Mouse (Mus musculus) ES-Bruce4 (cell line): ENCODE results near the gene Serping1. TPM values are rescaled to one million over a fixed set of nuclear protein-coding genes. Genes with fewer than 3 reads are reported as not detected.
"Not testable (repeated sequence)": the region's sequence is repeated elsewhere in the genome, so short reads cannot be mapped to it uniquely, and the experiment has no call there.

Source experiments
- H3K27ac ChIP-seq: 2 replicates; pipeline ENCODE4 v1.5.1; 2012; ENCODE audit warnings: low read length, inconsistent platforms; ENCODE audit not compliant: insufficient read depth
- H3K27me3 ChIP-seq: 2 replicates; pipeline ENCODE4 v1.6.1; 2012; ENCODE audit warnings: mild to moderate bottlenecking, low read length, inconsistent platforms; ENCODE audit not compliant: control insufficient read depth, poor library complexity, insufficient read depth, severe bottlenecking
- H3K36me3 ChIP-seq: 2 replicates; pipeline ENCODE4 v1.6.1; 2012; ENCODE audit warnings: inconsistent platforms, mild to moderate bottlenecking, low read length, moderate library complexity; ENCODE audit not compliant: control insufficient read depth, poor library complexity, insufficient read depth, severe bottlenecking
- H3K4me1 ChIP-seq: one replicate; pipeline ENCODE4 v1.8.1; 2011; ENCODE audit warnings: low read length; ENCODE audit not compliant: control insufficient read depth, insufficient read depth
- H3K4me3 ChIP-seq: 2 replicates; pipeline ENCODE4 v1.5.1; 2011; ENCODE audit warnings: low read depth, mild to moderate bottlenecking, low read length
- H3K9ac ChIP-seq: 2 replicates; pipeline ENCODE4 v1.6.1; 2012; ENCODE audit warnings: low read depth, mild to moderate bottlenecking, inconsistent platforms; ENCODE audit not compliant: poor library complexity, severe bottlenecking
- H3K9me3 ChIP-seq: replicated peaks from 2 replicates; pipeline ENCODE4 v1.6.1; 2012; ENCODE audit warnings: mild to moderate bottlenecking, low read length, inconsistent platforms; ENCODE audit not compliant: control insufficient read depth, poor library complexity, insufficient read depth, severe bottlenecking
- CTCF ChIP-seq: IDR thresholded peaks from one replicate; pipeline ENCODE4 v1.8.1; 2011; ENCODE audit warnings: low read depth, low read length
- EP300 ChIP-seq: IDR thresholded peaks from 2 replicates; pipeline ENCODE4 v1.6.1; 2011; ENCODE audit warnings: low read depth, low read length; ENCODE audit not compliant: insufficient read depth
- POLR2A ChIP-seq: IDR thresholded peaks from one replicate; pipeline ENCODE4 v1.8.1; 2011; ENCODE audit warnings: low read length; ENCODE audit not compliant: insufficient read depth
- polyA plus RNA-seq: library from polyadenylated mRNA; stranded (reverse); fragments of >200 nt; gene quantifications from 2 replicates; pipeline ENCODE4 v1.2.4, GENCODE M21; 2011; ENCODE audit warnings: low read depth; ENCODE audit not compliant: missing spikeins, insufficient read depth, insufficient read length

Gene Serping1
- polyA plus RNA-seq, 1 experiment = 19.2 TPM

DNA sequence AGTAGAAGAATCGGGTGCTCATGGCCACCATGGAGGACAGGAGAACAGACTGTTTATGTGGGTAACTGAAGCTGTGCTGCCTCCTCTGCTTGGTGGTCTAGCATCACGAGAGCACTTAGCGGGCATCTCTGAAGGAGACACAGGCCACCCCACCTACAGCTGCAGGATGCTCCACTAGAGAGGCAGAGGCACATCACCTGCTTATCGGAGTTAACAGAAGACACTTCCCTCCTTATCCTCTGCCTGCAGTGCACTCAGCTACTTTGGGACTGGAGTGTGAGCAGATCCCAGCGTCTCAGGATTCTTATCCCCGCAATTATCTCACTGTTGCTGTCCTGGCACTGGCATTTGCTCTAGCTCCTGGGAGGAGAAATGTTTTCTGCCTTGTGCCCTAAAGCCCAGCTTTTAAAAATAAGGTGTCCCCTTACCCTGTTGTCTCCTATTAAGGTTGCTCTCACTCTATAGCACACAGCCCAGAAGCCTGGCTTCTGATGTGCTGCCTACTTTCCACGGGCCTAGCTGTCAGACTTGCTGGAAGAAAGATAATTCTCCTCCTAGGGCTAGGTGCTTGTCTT, 39.8 kb downstream of the Serping1 start:
- Histone ChIP-seq H3K4me1 (no peaks in the 10 kb centered on the region), H3K9ac (no peak overlapping the region)

DNA sequence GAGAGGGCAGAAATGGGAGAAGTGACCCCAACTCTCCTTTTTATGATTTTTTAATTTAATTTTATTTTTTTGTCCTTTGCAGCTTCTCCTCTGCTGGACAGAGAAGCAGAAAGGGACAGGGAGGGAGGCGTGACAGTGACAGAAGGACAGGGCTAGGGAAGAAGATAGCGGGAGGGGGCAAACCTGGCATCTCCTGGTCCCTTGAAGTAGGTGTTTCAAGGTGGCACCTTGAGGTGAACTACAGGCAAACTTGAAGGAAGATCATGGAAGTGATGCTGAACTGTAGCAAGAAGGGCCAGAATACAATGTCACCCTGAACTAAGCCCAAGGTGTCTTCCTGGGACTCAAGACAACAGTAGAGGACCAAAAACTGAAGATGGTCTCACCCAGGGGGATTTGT, 40.3 kb downstream of the Serping1 start:
- Histone ChIP-seq H3K4me1 (no peaks in the 10 kb centered on the region), H3K9ac (no peak overlapping the region), H3K36me3 (no peaks in the 10 kb centered on the region; the same call in 1 of the 2 replicates), H3K27ac (no peak overlapping the region), H3K27me3 (no peaks in the 10 kb centered on the region), H3K4me3 (no peak overlapping the region; the same call in 1 of the 2 replicates), H3K9me3 (no peaks in the 10 kb centered on the region)
- TF ChIP-seq POLR2A (no peak), CTCF (no peak), EP300 (no peak)

More for the DNA sequence above, 39.8 kb downstream of the Serping1 start:
- H3K9me3 ChIP-seq = no peaks in the 10 kb centered on the region
- TF ChIP-seq EP300 (no peak), CTCF (no peak), POLR2A (no peak)
- H3K27ac ChIP-seq = no peak overlapping the region
- H3K27me3 ChIP-seq = no peaks in the 10 kb centered on the region
- no peak overlapping the region for H3K4me3 ChIP-seq
- H3K36me3 ChIP-seq = peaks cover 3% of the 10 kb centered on the region; the same call in 1 of the 2 replicates

DNA sequence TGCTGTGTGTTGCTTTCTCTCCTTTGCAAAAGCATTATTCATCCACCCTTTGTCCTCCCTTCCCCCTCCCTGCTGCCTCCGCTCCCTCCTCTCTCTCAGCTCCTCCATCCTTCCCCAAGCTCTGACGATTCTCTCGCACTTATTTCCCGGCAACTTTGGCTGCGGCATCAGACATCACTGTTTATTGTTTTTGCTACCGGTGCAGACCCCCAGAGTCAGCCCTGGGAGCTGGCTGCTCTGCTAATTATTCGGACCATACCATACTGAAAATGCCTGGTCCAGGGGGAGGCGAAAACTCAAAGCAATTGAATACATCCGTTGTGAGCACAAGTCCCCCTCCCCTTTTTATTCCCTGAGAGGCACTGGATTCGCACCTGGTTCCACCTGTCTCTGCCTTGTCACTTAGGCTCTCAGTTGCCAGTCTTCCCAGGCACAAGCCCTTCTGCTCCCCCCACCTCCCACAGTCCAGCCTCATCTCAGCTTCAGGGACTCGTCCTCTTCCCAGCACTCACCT, 40.8 kb downstream of the Serping1 start:
- Histone ChIP-seq H3K4me3 (peak overlapping the region; percentile 81), H3K36me3 (no peaks in the 10 kb centered on the region), H3K27me3 (no peaks in the 10 kb centered on the region), H3K9me3 (no peaks in the 10 kb centered on the region), H3K4me1 (no peaks in the 10 kb centered on the region), H3K27ac (no peak overlapping the region), H3K9ac (no peak overlapping the region)
- TF ChIP-seq POLR2A = no peak
- 0 out of 2 replicates have a peak, but pooled peaks have one; percentile 31 for TF ChIP-seq EP300

DNA sequence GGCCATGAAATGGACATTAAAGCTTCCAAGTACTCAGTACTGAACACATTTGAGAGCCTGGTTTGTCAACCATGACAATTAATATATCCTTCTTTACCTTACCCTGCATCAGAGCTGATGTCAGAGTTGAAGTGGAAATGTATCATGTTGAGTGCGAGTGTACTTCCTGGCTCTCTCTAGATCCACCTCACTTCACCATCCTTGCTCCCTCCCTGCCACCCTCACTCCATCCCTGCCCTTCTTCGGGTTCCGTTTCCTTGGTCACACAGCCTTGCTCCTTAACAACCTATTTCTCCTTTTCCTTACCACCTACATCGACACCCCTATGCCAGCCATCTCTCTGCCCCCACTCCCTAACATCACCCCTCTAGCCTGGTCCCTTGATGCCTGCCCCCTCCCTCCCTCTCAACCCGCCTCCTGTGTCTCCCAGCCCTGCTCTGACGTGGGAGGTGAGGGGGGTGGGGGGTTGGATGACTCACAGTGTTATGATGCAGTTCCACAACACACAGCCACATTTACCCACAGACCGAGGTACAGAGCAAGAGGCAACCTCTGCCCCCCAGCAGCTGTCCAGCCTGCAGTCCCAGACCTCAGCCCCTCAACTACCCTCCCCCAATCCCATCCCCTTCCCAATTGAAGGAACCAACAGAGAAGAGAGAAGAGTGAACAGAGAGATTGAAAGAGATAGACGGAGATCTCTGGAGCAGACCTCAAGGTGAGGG, 41.5 kb downstream of the Serping1 start, which contains the start of gene Ypel4:
TSS of gene Ypel4 (plus strand) at position 480 of the 722 bp plus-strand sequence.
- Histone ChIP-seq H3K27me3 (no peaks in the 10 kb centered on the region), H3K4me3 (peak within 1 kb of the TSS; percentile 81), H3K9me3 (no peaks in the 10 kb centered on the region), H3K36me3 (no peaks in the 10 kb centered on the region), H3K27ac (no peak within 1 kb of the TSS), H3K9ac (no peak within 1 kb of the TSS), H3K4me1 (no peaks in the 10 kb centered on the region)
- TF ChIP-seq EP300 = no peak
- TF ChIP-seq CTCF = no peak
- no peak for TF ChIP-seq POLR2A

DNA sequence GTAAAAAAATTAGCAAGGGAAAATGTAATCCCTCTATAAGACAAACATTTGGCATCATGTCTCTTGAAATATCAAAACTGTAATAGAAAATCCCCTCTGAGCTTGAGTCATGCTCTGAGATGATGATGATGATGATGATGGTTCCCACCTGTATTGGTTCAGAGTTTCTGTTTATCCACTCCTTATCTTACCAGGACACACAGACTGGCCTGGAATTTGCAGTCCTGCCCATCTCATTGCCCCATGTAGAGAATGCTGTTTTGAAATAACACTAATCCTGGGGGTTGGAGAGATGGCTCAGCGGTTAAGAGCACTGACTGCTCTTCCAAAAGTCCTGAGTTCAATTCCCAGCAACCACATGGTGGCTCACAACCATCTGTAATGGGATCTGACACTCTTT, 42.9 kb downstream of the Serping1 start:
- Histone ChIP-seq H3K36me3 (no peaks in the 10 kb centered on the region), H3K9ac (no peak overlapping the region), H3K4me1 (no peaks in the 10 kb centered on the region), H3K27me3 (no peaks in the 10 kb centered on the region), H3K9me3 (no peaks in the 10 kb centered on the region), H3K27ac (no peak overlapping the region), H3K4me3 (no peak overlapping the region)
- TF ChIP-seq POLR2A = no peak
- TF ChIP-seq CTCF = no peak
- no peak for TF ChIP-seq EP300

DNA sequence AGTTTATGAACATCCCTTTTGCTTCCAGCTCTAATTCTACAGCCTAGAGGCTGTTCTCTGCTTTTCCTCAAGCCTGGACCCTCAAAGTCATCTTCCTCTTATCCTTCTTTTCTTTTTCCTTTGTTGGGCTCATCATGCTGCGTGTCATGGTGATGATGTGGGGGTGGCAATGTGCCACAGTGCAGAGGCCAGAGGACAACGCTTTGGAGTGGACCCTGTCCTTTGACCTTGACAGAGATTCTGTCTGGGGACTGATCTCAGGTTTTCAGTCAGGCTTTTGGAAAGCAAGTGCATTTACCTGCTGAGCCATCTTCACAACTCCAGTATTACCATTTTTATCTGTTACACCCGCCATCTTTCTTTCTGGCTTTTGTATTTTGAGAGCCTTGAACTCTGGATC, 44.0 kb downstream of the Serping1 start:
- Histone ChIP-seq H3K9ac (no peak overlapping the region), H3K9me3 (no peaks in the 10 kb centered on the region), H3K36me3 (no peaks in the 10 kb centered on the region), H3K4me3 (no peak overlapping the region), H3K4me1 (no peaks in the 10 kb centered on the region), H3K27ac (no peak overlapping the region), H3K27me3 (no peaks in the 10 kb centered on the region)
- TF ChIP-seq EP300 (no peak), POLR2A (no peak), CTCF (no peak)

DNA sequence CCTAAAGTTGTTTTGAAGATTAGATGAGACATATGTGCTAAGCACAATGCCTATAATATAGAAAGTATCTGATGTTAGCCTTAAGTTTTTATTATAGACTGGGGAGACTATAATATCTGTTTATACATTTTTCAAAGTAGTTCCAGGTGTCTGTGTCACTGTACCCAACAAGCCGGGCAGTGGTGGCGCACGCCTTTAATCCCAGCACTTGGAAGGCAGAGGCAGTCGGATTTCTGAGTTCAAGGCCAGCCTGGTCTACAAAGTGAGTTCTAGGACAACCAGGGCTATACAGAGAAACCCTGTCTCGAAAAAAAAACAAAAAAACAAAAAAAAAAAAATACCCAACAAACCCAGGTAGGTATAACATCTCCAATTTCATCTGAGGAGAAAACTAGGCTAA, 47.1 kb downstream of the Serping1 start:
- H3K9me3 ChIP-seq, H3K4me1 ChIP-seq, H3K4me3 ChIP-seq, H3K9ac ChIP-seq, H3K27ac ChIP-seq, H3K27me3 ChIP-seq: not testable (repeated sequence)
- peaks cover 19% of the 10 kb centered on the region for H3K36me3 ChIP-seq
